Mouse (Mus musculus) ES-E14 (cell line): ENCODE measurements around the gene Tubb3.

ENCODE experiments used
- CHD2 ChIP-seq: IDR thresholded peaks from 2 replicates; pipeline ENCODE4 v1.6.1; 2014; ENCODE audit warnings: mild to moderate bottlenecking, low read depth, low read length, inconsistent platforms
- HCFC1 ChIP-seq: IDR thresholded peaks from 2 replicates; pipeline ENCODE4 v1.6.1; 2012; ENCODE audit warnings: low read length, inconsistent platforms, borderline replicate concordance; ENCODE audit not compliant: insufficient read depth
- MAFK ChIP-seq: IDR thresholded peaks from 2 replicates; pipeline ENCODE4 v1.6.1; 2014; ENCODE audit warnings: mild to moderate bottlenecking, low read depth, low read length, inconsistent platforms; ENCODE audit not compliant: insufficient read depth
- ZC3H11A ChIP-seq: IDR thresholded peaks from 2 replicates; pipeline ENCODE4 v1.6.1; 2012; ENCODE audit warnings: low read depth, mild to moderate bottlenecking, inconsistent platforms, low read length, borderline replicate concordance
- ZNF384 ChIP-seq: IDR thresholded peaks from 2 replicates; pipeline ENCODE4 v1.6.1; 2012; ENCODE audit warnings: low read depth, low read length, inconsistent platforms

GRCm38 (mm10) chr8:123373403-123374238 lies 37.6 kb upstream of the Tubb3 start, which contains the start of gene Tcf25:
- TF ChIP-seq ZC3H11A (no peak), ZNF384 (no peak), CHD2 (peak; percentile 98), HCFC1 (peak; percentile 77; the same call in 1 of the 2 replicates), MAFK (no peak)
